Mouse (Mus musculus): ENCODE measurements around the gene Crat.
A peak's percentile ranks its signal among the peaks of the same experiment; 100 is the strongest.
"Not testable (repeated sequence)": the region's sequence is repeated elsewhere in the genome, so short reads cannot be mapped to it uniquely, and the experiment has no call there.

The Crat gene

GRCm38 (mm10) chr2:30440211-30440700 lies 24.6 kb upstream of the Crat start:
- peak; percentile 93 for DNase-seq

GRCm38 (mm10) chr2:30439631-30440030 lies 24.0 kb upstream of the Crat start:
- peak; percentile 92 for DNase-seq

DNA sequence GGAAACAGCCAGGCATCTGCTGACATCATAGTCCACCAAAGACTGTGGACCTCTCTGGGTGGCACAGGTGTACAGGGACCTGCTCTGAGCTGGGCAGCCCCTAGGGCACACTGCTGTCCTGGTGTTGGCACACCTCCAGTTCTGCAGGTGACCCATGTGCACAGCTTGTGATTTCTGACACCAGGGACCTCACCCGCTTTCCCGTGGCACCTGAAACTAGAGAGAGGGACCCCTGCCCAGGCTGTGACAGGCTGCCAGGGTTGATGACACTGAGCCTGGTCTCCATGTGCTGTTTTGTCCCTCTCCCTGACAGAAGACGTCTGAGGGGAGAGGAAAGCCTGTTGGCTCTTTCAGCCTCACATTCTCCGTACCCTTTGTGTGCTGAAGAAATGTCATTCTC lies 22.2 kb upstream of the Crat start:
- peak; percentile 94 for DNase-seq

DNA sequence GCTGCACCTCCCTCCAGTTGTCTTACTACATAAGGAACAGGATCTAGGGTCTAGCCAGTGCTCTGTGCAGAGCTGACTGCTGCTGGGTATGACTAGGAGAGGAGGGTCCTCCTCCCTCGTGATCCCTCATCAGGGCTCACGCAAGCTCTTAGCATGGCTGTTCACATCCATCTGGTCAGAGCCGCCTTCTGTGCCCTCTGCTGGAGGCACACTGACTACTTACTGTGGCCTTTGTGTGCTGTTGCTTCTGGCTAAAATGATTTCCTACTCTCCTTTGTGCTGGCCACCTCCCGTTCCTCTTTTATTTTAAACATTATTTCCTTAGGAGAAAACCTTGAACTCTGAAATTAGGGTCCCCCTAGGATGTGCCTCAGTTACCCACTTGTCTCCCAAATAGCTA lies 21.2 kb upstream of the Crat start:
- peak; percentile 92 for DNase-seq

GRCm38 (mm10) chr2:30436156-30436545 lies 20.5 kb upstream of the Crat start:
- DNase-seq = peak; percentile 95

DNA sequence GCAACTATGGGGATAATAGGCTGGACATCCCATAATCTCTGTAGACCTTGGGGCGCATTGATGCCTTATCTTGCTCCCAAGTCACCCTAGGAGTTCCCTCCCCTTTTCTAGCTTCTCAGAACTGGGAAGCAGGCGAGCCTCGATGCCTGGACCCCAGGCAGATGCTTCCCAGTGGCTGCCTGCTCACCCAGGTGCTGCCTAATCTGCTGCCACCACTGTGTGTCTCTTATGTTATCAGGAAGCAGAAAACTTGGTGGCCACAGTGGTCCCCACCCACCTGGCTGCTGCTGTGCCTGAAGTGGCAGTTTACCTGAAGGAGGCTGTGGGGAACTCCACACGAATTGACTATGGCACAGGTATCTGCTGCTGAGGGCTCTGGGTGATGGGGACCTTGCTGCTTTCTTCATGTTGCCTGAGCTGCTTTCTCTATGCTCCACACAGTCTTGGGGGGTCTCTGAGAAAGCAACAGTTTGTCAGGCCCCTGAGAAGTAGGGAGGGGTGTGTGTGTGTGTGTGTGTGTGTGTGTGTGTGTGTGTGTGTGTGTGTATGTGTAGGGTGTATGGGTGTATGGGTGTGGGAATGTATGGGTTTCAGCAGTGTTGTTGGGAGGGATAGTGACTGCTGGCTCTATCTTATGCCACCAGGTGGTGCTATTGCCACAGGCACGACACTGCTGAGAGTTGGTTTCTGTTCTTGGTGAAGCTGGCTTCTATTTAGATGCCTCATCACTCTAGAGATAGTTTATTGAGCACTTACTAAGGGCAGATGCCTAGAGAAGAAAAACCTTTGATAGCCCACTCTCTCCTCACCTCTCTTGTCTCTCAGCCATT lies 19.9 kb upstream of the Crat start:
- peak; percentile 95 for DNase-seq

DNA sequence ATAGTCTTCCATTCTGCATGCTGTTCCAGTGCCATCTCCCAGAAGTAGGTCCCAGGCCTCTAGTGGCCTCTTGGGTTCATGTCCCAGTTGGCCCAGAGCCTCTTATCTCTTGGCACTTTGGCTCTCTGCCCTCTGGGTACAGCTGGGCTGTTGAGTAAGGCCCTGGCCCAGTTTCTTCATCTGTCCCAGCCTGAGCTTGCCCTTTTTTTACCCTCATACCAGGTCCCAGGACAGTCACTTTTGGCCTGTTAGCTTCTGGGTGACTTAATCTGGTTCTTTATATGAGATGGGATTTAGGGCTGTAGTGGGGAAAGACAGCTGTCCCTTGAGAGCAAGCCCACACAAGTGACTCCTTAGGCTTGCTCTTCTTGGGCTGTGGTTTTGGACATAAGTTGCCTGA lies 13.5 kb upstream of the Crat start:
- peak; percentile 96 for DNase-seq

- DNase-seq = no peak
Measured at GRCm38 (mm10) chr2:30421432-30421831, 5.8 kb upstream of the Crat start.

DNA sequence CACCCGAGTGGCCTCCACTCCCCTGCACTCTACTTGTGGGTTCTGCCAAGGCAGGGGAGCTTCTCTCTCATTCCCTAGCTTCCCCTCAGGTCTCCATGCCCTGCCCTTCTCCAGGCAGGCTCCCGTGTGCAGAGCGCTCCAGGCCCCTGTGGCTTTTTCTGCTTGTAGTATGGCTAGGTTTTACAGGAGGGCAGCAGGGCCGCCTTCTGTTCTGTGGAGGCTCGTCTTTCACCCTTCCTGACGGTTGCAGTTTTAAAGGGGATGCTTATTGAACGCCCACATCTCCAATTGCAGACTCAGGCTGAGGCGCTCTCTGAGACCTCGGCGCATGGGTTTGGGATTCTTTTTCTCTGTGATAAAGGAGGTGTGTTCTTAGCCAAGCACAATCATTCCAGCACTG lies 3.5 kb upstream of the Crat start:
- DNase-seq = no peak

DNA sequence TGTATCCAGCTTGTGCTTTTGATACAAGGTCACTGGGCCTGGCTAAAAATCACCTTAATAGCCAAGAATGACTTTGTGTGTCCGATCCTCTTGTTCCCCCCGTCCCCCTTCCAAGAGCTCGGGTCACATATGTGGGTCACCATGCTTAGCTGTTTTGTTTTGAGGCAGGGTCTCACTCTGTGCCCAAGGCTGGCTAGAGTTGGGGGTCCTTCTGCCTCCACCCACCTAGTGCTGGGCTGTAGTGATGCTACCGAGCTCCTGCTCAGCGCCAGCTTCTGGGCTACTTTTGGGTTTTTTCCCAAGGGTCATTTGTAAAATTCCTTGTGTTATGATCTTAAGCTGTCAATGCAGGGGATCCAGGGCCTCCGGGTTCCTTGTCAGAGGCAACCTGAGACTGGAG lies 2.6 kb upstream of the Crat start:
- peak; percentile 92 for DNase-seq

GRCm38 (mm10) chr2:30417595-30418165 lies 2.1 kb upstream of the Crat start:
- no peak for DNase-seq

DNA sequence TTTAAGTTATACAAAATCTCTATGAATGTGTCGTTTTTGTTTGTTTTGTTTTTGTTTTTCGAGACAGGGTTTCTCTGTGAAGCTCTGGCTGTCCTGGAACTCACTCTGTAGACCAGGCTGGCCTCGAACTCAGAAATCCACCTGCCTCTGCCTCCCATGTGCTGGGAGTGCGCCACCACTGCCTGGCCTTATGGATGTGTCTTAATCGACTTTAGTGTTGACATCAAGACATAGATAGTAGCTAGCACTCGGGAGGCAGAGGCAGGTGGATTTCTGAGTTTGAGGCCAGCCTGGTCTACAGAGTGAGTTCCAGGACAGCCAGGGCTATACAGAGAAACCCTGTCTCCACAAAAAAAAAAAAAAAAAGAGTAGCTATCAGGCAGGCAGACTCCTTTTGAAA lies 1.5 kb upstream of the Crat start:
- DNase-seq = not testable (repeated sequence)

- no peak for DNase-seq
Measured at GRCm38 (mm10) chr2:30416649-30416965, 994 bp upstream of the Crat start.

DNA sequence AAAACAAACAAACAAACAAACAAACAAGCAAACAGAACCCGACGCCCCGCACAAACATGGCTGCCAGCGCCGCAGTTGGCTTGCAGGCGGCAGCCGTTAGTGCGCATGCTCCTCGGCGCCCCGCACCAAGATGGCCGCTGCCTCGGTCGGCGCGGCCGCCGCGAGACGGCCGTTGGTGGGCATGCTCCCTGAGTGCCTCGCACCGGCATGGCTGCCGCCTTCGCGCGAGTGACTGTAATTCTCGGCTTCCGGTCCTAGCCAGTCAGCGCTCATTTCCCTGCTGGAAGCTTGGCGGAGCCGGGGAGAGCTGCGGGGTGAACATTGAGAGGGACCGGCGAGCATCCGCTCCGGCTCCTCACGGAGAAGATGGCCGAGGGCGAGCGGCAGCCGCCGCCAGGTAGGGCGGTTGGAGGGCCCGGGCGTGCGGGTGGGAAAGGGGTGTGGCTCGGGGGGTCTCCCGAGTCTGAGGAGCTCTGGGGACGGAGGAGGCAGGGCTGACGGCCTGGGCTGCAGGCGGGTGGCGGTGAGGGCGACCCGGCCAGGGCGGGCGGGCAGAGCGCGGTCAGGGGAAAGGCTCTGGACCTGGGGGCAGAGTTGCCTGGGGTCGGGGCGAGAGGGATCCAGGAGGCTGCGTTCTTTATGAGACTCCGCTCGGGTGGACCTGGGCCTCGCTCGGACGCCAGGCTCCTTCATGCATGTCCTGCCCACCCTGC lies 479 bp upstream of the Crat start, which contains the start of gene Ptpa:
Gene Ptpa (plus strand): TSS at position 104 of the 713 bp plus-strand sequence.
- peak; percentile 99 for DNase-seq

- no peak for DNase-seq
Measured at GRCm38 (mm10) chr2:30414681-30415080, 932 bp downstream of the Crat start.

DNA sequence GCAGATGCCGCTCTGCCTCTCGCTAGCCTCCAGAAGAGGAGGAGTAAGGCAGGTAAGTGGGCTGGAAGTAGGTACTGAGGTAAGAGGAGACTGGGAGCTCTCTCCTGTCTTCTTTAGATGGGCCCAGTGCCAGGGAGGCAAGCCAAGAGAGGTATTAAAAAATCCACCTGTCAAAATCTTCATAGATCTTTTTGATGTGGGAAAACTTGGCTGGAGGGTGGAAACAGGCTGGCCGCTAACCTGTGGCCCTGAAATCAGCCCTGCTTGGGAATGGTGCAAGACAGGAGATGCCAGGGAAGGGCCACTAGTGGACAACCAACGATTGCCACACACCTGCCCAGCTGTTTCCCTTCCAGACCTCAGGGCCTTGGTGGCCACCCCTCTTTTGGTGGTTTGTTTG lies 1.5 kb downstream of the Crat start:
- peak; percentile 93 for DNase-seq

GRCm38 (mm10) chr2:30413038-30413973 lies 2.3 kb downstream of the Crat start:
- DNase-seq = peak; percentile 94

GRCm38 (mm10) chr2:30409454-30410176 lies 6.0 kb downstream of the Crat start:
- DNase-seq = peak; percentile 98

DNA sequence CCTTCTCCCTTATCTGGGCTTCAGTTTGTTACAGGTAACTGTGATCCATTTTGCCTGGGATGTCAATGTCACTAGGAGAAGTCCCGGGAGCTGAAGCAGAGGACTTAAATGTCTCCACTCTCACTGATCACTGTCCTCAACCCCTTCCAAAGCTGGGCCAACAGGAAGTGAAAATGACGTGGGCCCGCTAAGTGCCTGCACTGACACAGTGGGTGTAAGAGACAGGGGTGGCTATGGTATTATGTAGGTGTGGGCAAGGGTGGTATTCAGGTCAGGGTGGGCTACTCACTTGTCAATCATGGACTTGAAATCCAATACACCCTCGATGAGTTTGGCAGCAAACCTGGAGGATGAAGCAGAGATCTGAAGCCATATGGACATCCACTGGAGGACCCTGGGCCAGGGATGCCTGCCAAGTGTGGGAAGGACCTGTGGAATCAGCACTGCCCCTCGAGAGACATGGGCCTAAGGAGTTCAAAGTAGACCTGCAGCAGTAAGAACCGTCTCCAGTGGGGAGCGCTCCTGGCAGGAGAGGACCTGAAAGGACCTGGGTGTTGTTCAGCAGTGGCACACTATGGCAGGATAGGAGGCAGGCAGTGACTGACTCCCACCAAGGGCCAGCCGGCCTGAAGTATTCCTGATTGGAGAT lies 7.0 kb downstream of the Crat start:
- DNase-seq = peak; percentile 94

GRCm38 (mm10) chr2:30407778-30408177 lies 7.8 kb downstream of the Crat start:
- peak; percentile 91 for DNase-seq

DNA sequence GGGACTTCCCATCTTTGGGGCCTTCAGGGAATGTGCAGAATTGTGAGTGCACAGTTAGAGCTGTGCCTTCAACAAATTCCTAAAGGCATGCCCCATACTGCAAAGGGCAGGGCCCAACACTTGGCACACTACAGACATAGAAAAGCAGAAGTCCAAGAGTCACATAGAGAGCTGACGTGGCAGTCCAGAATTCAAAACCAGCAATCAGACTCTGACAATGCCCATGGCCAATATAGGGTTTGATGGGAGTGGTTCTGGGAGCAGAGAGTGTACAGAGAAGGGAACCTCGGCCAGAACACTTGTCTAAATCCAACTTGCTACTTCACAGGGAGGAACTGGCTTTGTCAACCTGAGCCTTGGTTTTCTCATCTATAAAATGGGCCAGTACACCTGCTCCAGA lies 8.4 kb downstream of the Crat start:
- peak; percentile 95 for DNase-seq

Measured in heart, adult 11 months (tissue).